Mouse (Mus musculus): ENCODE measurements around the gene Fgd2. TPM values are rescaled to one million over a fixed set of nuclear protein-coding genes. Genes with fewer than 3 reads are reported as not detected.
"Not testable (repeated sequence)": the region's sequence is repeated elsewhere in the genome, so short reads cannot be mapped to it uniquely, and the experiment has no call there.

Gene Fgd2
- 3.2 and 4.2 TPM in 2 replicates for polyA plus RNA-seq (2014; fragmentation: Nextera tagmentation; extraction: Ambion mirVana)

DNA sequence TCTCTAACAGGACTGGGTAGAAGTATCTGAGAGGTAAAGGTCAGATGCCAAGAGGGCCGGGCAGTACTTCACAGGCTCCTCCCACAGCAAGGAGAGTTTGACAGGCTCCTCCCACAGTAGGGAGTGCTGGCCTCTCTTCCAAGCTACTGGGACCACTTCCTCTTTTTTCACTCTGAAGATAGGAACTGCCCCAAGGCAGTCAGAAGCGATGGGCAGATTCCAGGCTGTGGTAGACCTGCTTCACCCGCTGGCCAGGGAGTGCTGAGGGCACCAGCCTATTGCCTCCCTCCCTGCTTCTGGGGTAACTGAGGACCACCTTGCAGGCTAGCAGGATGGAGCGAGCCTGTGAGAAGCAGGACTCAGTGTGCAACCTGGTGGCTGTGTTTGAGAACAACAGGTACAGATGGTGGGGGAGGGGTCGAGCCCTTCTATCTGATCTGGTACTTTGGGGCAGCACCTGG lies at the start of gene Fgd2:
Gene Fgd2 (plus strand): TSS at position 154 of the 461 bp plus-strand sequence.
- H3K27ac ChIP-seq (replicated peaks; ENCODE audit: low read depth, low read length), result no peak within 1 kb of the TSS
- H3K4me3 ChIP-seq (ENCODE audit: low read depth, low read length), result no peak within 1 kb of the TSS
- DNase-seq (ENCODE audit: low spot score) (no peak), ATAC-seq (ENCODE audit: insufficient number of reproducible peaks, low FRiP score, low TSS enrichment, low read depth) (no peak)
- no peaks in the 10 kb centered on the region; the same call in 1 of the 2 replicates for H3K36me3 ChIP-seq (ENCODE audit: control insufficient read depth, insufficient read depth, low read length)
- no peaks in the 10 kb centered on the region for H3K9me3 ChIP-seq (ENCODE audit: control insufficient read depth, low read length)
- H3K9ac ChIP-seq (ENCODE audit: low read length), result no peak within 1 kb of the TSS
- no peaks in the 10 kb centered on the region for H3K27me3 ChIP-seq (ENCODE audit: control insufficient read depth, insufficient read depth, low read length)
- WGBS, result 22% methylated on average over 5 of the region's 5 CpGs
- peaks cover 10% of the 10 kb centered on the region for H3K4me1 ChIP-seq (ENCODE audit: control insufficient read depth, insufficient read depth, low read length)
- H3K4me2 ChIP-seq (ENCODE audit: low read depth, severe bottlenecking), result no peak within 1 kb of the TSS

DNA sequence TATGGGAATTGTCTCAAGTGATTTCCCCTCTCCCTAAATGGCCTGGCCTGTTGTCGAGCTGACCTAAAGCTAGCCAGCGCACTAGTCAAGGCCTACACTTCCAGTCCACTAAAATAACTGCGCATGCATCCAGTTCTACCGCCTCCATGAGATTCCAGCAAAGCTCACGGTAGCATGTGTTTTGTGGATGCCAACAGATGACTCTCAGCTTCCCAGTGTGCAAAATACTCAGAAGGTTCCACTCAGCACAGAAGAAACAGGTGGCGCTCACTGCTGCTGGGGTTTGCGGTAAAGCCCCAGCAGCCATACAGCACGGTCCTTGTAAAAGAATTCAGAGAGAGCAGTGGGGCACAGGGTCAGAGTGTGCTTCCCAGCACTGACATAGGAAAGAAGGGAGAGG lies 49.1 kb upstream of the Fgd2 start:
- no peaks in the 10 kb centered on the region for H3K27me3 ChIP-seq (ENCODE audit: control insufficient read depth, insufficient read depth, low read length)
- H3K4me2 ChIP-seq (ENCODE audit: low read depth, severe bottlenecking), result no peak overlapping the region
- WGBS, result 87% methylated on average over 8 of the region's 8 CpGs
- no peak for ATAC-seq (ENCODE audit: insufficient number of reproducible peaks, low FRiP score, low TSS enrichment, low read depth)
- 0 out of 2 replicates have a peak, but pooled peaks cover 4% of the 10 kb centered on the region for H3K9me3 ChIP-seq (ENCODE audit: control insufficient read depth, low read length)
- DNase-seq (ENCODE audit: low spot score), result no peak
- no peak overlapping the region for H3K4me3 ChIP-seq (ENCODE audit: low read depth, low read length)
- H3K4me1 ChIP-seq (ENCODE audit: control insufficient read depth, insufficient read depth, low read length), result no peaks in the 10 kb centered on the region
- no peak overlapping the region for H3K9ac ChIP-seq (ENCODE audit: low read length)
- no peaks in the 10 kb centered on the region for H3K36me3 ChIP-seq (ENCODE audit: control insufficient read depth, insufficient read depth, low read length)
- no peak overlapping the region for H3K27ac ChIP-seq (replicated peaks; ENCODE audit: low read depth, low read length)

- no peak for ATAC-seq (ENCODE audit: insufficient number of reproducible peaks, low FRiP score, low TSS enrichment, low read depth)
- DNase-seq (ENCODE audit: low spot score), result no peak
- Histone ChIP-seq H3K9me3 (ENCODE audit: control insufficient read depth, low read length) (0 out of 2 replicates have a peak, but pooled peaks cover 4% of the 10 kb centered on the region), H3K9ac (ENCODE audit: low read length) (no peak overlapping the region), H3K27me3 (ENCODE audit: control insufficient read depth, insufficient read depth, low read length) (no peaks in the 10 kb centered on the region), H3K4me1 (ENCODE audit: control insufficient read depth, insufficient read depth, low read length) (no peaks in the 10 kb centered on the region), H3K36me3 (ENCODE audit: control insufficient read depth, insufficient read depth, low read length) (no peaks in the 10 kb centered on the region), H3K27ac (replicated peaks; ENCODE audit: low read depth, low read length) (no peak overlapping the region), H3K4me2 (ENCODE audit: low read depth, severe bottlenecking) (no peak overlapping the region), H3K4me3 (ENCODE audit: low read depth, low read length) (no peak overlapping the region)
- WGBS, result 93% methylated on average over 2 of the region's 2 CpGs
Measured at GRCm38 (mm10) chr17:29312082-29312481, 48.6 kb upstream of the Fgd2 start.

DNA sequence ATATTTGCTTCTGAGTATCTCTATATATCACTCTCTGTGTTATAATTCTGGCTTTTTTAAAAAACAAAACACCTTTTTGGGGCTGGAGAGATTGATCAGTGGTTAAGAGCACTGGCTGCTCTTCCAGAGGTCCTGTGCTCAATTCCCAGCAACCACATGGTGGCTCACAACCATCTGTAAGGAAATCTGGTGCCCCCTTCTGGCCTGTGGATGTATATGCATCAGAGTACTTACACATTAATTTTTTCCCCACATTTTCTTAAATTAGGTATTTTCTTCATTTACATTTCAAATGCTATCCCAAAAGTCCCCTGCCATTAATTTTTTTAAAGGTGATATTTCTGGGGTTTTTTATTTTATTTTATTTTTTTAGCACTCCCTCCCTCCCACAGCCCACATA lies 47.4 kb upstream of the Fgd2 start:
- no peaks in the 10 kb centered on the region for H3K4me1 ChIP-seq (ENCODE audit: control insufficient read depth, insufficient read depth, low read length)
- H3K9ac ChIP-seq (ENCODE audit: low read length), result no peak overlapping the region
- no peaks in the 10 kb centered on the region for H3K27me3 ChIP-seq (ENCODE audit: control insufficient read depth, insufficient read depth, low read length)
- no peak overlapping the region for H3K4me3 ChIP-seq (ENCODE audit: low read depth, low read length)
- DNase-seq (ENCODE audit: low spot score) (no peak), ATAC-seq (ENCODE audit: insufficient number of reproducible peaks, low FRiP score, low TSS enrichment, low read depth) (no peak)
- H3K27ac ChIP-seq (replicated peaks; ENCODE audit: low read depth, low read length), result no peak overlapping the region
- H3K4me2 ChIP-seq (ENCODE audit: low read depth, severe bottlenecking), result no peak overlapping the region
- H3K36me3 ChIP-seq (ENCODE audit: control insufficient read depth, insufficient read depth, low read length), result no peaks in the 10 kb centered on the region
- 0 out of 2 replicates have a peak, but pooled peaks cover 4% of the 10 kb centered on the region for H3K9me3 ChIP-seq (ENCODE audit: control insufficient read depth, low read length)

DNA sequence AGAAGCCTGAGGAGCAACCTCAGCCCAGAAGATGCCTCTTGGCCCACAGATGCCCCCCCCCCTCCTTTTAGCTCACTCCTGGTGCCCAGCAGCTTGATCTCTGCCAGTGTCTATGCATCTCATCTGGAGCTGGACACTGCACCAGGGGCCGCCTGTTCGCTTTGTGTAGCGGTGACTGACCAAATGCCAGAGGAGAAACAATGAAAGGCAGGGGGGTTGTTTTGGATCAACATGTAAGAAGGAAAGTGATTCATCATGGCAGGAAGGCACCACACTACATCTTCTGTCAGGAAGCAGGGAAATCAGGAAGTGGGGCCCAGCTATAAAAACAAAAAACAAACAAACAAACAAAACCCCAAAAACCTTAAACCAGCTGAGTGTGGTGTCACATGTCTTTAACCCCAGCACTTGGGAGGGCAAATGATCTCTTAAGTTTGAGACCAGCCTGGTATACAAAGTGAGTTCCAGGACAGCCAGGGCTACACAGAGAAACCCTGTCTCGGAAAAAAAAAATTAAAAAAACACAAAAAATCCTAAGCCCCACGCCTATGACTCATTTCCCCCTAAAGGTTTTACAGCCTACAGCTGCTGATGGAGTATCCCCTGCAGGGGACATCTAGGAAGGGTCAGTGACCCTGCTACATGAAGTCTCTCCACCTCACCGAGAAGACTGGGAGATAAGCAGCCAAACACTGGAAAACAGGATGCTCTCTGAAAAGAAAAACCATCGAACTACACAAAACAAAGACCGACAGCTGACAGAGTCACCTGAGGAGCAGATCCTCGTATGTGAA lies 44.8 kb upstream of the Fgd2 start:
- DNase-seq (ENCODE audit: low spot score) (no peak), ATAC-seq (ENCODE audit: insufficient number of reproducible peaks, low FRiP score, low TSS enrichment, low read depth) (no peak)
- Histone ChIP-seq H3K9ac (ENCODE audit: low read length) (no peak overlapping the region), H3K9me3 (ENCODE audit: control insufficient read depth, low read length) (0 out of 2 replicates have a peak, but pooled peaks cover 4% of the 10 kb centered on the region), H3K27me3 (ENCODE audit: control insufficient read depth, insufficient read depth, low read length) (peaks cover 4% of the 10 kb centered on the region), H3K4me2 (ENCODE audit: low read depth, severe bottlenecking) (no peak overlapping the region), H3K4me3 (ENCODE audit: low read depth, low read length) (no peak overlapping the region), H3K27ac (replicated peaks; ENCODE audit: low read depth, low read length) (no peak overlapping the region), H3K36me3 (ENCODE audit: control insufficient read depth, insufficient read depth, low read length) (no peaks in the 10 kb centered on the region), H3K4me1 (ENCODE audit: control insufficient read depth, insufficient read depth, low read length) (no peaks in the 10 kb centered on the region)
- WGBS, result 43% methylated on average over 9 of the region's 9 CpGs

GRCm38 (mm10) chr17:29316891-29317290 lies 43.8 kb upstream of the Fgd2 start:
- 68% methylated on average over 3 of the region's 3 CpGs for WGBS

DNA sequence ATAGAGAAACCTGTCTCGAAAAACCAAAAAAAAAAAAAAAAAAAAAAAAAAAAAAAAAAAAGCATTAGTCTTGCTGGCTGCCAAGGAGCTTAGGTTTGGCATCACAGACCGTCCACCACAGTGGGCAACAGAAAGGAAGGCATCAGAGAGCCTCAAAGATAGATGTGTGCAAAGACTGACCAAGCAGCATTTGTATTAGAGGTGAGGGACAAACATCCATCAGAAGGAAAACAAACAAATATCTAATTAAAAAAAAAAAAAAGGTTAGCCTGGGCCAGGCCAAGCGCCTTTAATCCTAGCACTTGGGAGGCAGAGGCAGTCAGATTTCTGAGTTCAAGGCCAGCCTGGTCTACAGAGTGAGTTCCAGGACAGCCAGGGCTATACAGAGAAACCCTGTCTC lies 43.3 kb upstream of the Fgd2 start, which contains the start of gene Pi16:
Gene Pi16 (plus strand): TSS at position 301 of the 400 bp plus-strand sequence.
- 88% methylated on average over 3 of the region's 3 CpGs for WGBS
- not testable (repeated sequence) for H3K9ac ChIP-seq (ENCODE audit: low read length); H3K36me3 ChIP-seq (ENCODE audit: control insufficient read depth, insufficient read depth, low read length); H3K4me2 ChIP-seq (ENCODE audit: low read depth, severe bottlenecking); H3K27ac ChIP-seq (replicated peaks; ENCODE audit: low read depth, low read length); H3K4me3 ChIP-seq (ENCODE audit: low read depth, low read length); ATAC-seq (ENCODE audit: insufficient number of reproducible peaks, low FRiP score, low TSS enrichment, low read depth); H3K9me3 ChIP-seq (ENCODE audit: control insufficient read depth, low read length); DNase-seq (ENCODE audit: low spot score); H3K4me1 ChIP-seq (ENCODE audit: control insufficient read depth, insufficient read depth, low read length)
- peaks cover 18% of the 10 kb centered on the region for H3K27me3 ChIP-seq (ENCODE audit: control insufficient read depth, insufficient read depth, low read length)

More at GRCm38 (mm10) chr17:29316891-29317290, 43.8 kb upstream of the Fgd2 start:
- Histone ChIP-seq H3K4me3 (ENCODE audit: low read depth, low read length) (no peak overlapping the region), H3K27me3 (ENCODE audit: control insufficient read depth, insufficient read depth, low read length) (peaks cover 13% of the 10 kb centered on the region), H3K4me2 (ENCODE audit: low read depth, severe bottlenecking) (no peak overlapping the region), H3K36me3 (ENCODE audit: control insufficient read depth, insufficient read depth, low read length) (no peaks in the 10 kb centered on the region), H3K27ac (replicated peaks; ENCODE audit: low read depth, low read length) (no peak overlapping the region), H3K4me1 (ENCODE audit: control insufficient read depth, insufficient read depth, low read length) (peaks cover under 1% of the 10 kb centered on the region; the same call in 1 of the 2 replicates), H3K9ac (ENCODE audit: low read length) (no peak overlapping the region), H3K9me3 (ENCODE audit: control insufficient read depth, low read length) (0 out of 2 replicates have a peak, but pooled peaks cover 4% of the 10 kb centered on the region)
- DNase-seq (ENCODE audit: low spot score), result no peak
- no peak for ATAC-seq (ENCODE audit: insufficient number of reproducible peaks, low FRiP score, low TSS enrichment, low read depth)

GRCm38 (mm10) chr17:29318731-29319250 lies 41.9 kb upstream of the Fgd2 start:
- no peak overlapping the region for H3K27ac ChIP-seq (replicated peaks; ENCODE audit: low read depth, low read length)
- H3K9me3 ChIP-seq (ENCODE audit: control insufficient read depth, low read length), result no peaks in the 10 kb centered on the region
- 51% methylated on average over 6 of the region's 6 CpGs for WGBS

More at GRCm38 (mm10) chr17:29318731-29319250, 41.9 kb upstream of the Fgd2 start:
- H3K9ac ChIP-seq (ENCODE audit: low read length), result no peak overlapping the region
- ATAC-seq (ENCODE audit: insufficient number of reproducible peaks, low FRiP score, low TSS enrichment, low read depth) (no peak), DNase-seq (ENCODE audit: low spot score) (no peak)
- H3K36me3 ChIP-seq (ENCODE audit: control insufficient read depth, insufficient read depth, low read length), result no peaks in the 10 kb centered on the region
- H3K4me1 ChIP-seq (ENCODE audit: control insufficient read depth, insufficient read depth, low read length), result peaks cover 8% of the 10 kb centered on the region
- H3K4me3 ChIP-seq (ENCODE audit: low read depth, low read length), result no peak overlapping the region
- H3K4me2 ChIP-seq (ENCODE audit: low read depth, severe bottlenecking), result no peak overlapping the region
- peaks cover 26% of the 10 kb centered on the region for H3K27me3 ChIP-seq (ENCODE audit: control insufficient read depth, insufficient read depth, low read length)
